Mouse (Mus musculus) testis, adult 10 weeks (tissue): ENCODE results near the gene Slc8b1. TPM values are rescaled to one million over a fixed set of nuclear protein-coding genes. Genes with fewer than 3 reads are reported as not detected.

Experiments
- polyA plus RNA-seq: library from polyadenylated mRNA; stranded (reverse); fragments of 350-450 nt; fragmentation: Illumina TruSeq; extraction: RNeasy Lipid Tissue Mini Kit (QIAGEN cat#74804); gene quantifications from one replicate; pipeline ENCODE4 v1.2.3, GENCODE M21; 2014; ENCODE audit warnings: low read depth, low replicate concordance

Gene Slc8b1
- not detected for polyA plus RNA-seq

DNA sequence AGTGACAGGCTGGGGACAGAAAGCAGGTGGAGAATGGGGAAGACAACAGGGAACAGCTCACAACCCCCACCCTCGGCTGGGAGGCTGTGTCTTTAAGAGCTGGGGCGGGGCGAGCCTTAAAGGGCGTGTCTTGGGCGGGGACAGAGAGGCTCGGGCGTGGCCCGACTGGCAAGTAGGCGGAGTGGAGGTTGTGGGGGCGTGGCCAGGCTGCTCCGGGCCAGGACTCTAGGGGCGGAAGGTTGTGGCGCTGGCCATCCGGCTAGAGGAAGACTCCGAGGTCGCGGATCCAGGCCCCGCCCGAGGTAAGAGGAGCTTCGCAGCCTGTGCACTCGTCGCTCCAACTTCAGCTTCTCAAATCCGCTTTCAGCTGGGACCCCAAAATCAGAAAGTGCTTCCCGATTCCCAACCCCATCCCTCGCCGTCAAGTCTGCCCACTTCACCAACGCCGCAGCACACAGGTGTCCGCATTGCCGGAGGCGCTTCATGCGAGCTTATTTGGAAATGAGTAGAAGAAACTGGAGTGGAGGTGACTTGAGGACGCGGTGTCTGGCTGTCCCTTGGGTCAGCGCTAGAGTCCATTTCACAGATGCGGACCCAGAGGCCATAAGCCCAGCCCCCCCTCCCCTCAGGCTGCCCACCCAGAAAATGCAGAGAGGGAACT lies at the start of gene Slc8b1:
TSS of gene Slc8b1 (plus strand) at position 187 of the 661 bp plus-strand sequence.

DNA sequence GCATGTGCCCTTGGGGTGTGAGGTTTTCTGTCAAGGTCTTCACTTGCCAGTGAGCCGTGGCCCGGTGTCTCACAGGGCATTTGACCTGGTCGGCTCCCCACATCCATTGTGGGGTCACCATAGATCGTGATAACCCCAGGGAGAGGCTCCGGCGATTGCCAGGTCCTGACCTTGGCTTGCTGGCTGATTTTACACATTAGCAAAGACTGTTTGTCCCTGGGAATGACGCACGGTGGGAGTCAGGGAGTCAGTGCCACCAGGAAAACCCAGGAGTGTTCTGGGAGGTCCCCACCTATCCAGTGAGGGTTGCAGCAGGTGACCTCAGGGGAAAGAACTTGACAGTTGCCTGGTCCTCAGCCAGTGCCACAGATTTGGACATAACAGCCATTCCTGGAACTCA lies 38.2 kb upstream of the Slc8b1 start, which contains the start of gene Sdsl:
TSS of gene Sdsl (minus strand) at position 41 of the 400 bp plus-strand sequence.

DNA sequence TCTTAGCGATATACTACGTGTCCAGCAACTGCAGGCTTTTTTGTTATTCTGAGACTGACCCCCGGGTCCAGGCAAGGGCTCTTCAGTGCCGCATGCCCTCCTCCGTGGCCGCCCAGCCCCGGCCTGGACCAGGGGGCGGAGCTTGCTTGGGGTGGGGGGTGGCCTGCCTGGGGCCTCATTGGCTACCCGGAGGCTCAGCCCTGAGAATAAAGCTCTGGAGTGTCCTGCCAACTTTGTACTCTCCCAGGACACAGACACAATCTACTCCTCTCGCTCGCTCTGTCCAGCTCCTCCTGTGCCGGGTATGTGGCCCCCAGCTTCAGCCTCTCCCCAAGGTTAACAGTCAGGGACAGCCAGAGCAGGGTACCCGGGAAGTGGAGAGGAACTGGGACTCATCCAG lies 34.7 kb upstream of the Slc8b1 start, which contains the start of gene Sds:
TSS of gene Sds (plus strand) at position 231 of the 400 bp plus-strand sequence.

DNA sequence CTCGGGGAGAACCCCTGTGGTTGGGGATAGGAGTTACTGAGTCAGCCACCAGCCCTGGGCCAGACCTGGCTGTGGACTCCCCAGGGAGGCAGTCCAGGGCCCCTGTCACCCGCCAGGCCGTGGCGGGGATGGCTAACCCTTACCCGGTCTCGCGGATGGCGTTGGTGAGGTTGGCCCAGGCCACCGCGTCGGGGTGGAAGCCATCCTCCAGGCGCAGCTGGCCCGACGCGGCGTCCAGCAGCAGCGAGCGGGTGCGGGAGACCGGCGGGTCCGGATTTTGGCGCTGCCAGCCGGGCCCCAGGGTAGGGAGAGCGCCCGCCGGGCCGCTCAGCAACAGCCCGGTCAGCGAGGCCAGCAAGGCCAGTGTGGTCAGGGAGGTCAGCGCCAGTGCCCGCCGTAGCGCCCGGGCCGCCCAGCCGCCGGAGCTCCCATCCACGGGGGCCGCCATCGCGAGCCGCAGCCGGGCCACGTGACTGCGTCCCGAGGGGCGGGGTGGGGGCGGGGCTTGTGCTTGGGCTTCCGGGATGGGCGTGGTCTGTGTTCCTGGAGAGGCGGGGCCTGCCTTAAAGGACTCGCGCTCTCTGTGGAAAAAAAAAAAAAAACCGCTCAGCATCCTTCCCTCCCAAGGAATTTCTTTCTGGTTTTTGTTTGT lies 7.7 kb upstream of the Slc8b1 start, which contains the start of gene Plbd2:
TSS of gene Plbd2 (minus strand) at position 482 of the 652 bp plus-strand sequence.

Other genes starting within 250 kb of the Slc8b1 start
- not detected for gene Lhx5, start 79.5 kb upstream of the Slc8b1 start, polyA plus RNA-seq
- gene Sdsl, start 38.4 kb upstream of the Slc8b1 start, polyA plus RNA-seq: not detected
- gene Sds, start 34.6 kb upstream of the Slc8b1 start, polyA plus RNA-seq: not detected
- 2.3 TPM for gene Plbd2, start 7.5 kb upstream of the Slc8b1 start, polyA plus RNA-seq
- gene Tpcn1, start 77.5 kb downstream of the Slc8b1 start, polyA plus RNA-seq: 1.5 TPM
- gene Iqcd, start 77.8 kb downstream of the Slc8b1 start, polyA plus RNA-seq: 6.5 TPM
- not detected for gene Rita1, start 101.4 kb downstream of the Slc8b1 start, polyA plus RNA-seq
- 0.50 TPM for gene Ddx54, start 101.6 kb downstream of the Slc8b1 start, polyA plus RNA-seq
- not detected for gene Cfap73, start 123.1 kb downstream of the Slc8b1 start, polyA plus RNA-seq
- gene Rasal1, start 137.6 kb downstream of the Slc8b1 start, polyA plus RNA-seq: 0.20 TPM
- 1.8 TPM for gene Dtx1, start 200.8 kb downstream of the Slc8b1 start, polyA plus RNA-seq
- 0.43 TPM for gene Oas2, start 238.7 kb downstream of the Slc8b1 start, polyA plus RNA-seq